Mouse (Mus musculus): ENCODE measurements at regions not wholly inside any gene's neighbourhood (a gene's known extent, or its start where the extent isn't known, plus 50 kb on each side); places are given as distances from the start of the nearest gene placed in this dataset.
"Not testable (repeated sequence)": the region's sequence is repeated elsewhere in the genome, so short reads cannot be mapped to it uniquely, and the experiment has no call there.

- no peak for DNase-seq
These were observed 74.2 kb downstream of the Dmrta1 start for GRCm38 (mm10) chr4:89753484-89753883.

DNA sequence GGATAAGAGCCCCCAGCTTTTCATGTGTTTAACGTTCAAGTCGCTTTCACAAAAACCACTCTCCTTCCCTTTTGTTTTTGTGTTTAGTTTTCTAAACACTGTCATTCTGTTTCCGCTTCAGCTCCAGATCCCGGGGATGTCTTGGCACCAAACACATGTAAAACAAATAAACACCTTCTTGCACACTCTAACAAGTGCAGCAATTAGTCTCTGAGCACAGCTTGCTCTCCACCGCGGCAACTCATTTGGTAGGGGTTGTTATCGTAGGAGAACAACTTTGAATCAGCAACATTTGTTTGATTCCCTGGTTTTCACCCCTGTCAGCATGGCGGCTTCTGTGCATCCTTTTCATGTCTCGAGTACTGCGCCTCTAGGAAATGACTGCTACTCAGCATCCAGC is 97.0 kb downstream of the Dmrta1 start:
- DNase-seq, result no peak

GRCm38 (mm10) chr4:89781487-89781886 is 102.3 kb downstream of the Dmrta1 start:
- DNase-seq, result no peak

DNA sequence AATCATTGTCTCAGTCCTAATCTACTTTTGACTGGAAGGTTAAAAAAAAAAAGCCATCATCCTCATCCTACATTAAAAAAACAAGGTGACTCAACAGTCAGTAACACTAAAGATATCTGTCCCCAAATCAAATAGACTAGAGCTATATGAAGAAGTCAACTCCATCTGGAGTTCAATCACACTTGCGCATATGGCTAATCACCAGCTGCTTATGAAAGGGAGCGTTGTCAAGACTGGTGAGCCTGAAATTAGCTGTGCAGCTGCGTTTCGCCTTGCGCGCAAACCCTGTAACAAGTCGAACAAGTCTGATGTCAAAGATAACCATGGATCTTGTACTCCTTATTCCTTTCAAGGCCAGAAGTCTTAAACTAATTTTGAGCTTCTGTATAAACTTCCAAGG is 137.6 kb downstream of the Dmrta1 start:
- no peak for DNase-seq

DNA sequence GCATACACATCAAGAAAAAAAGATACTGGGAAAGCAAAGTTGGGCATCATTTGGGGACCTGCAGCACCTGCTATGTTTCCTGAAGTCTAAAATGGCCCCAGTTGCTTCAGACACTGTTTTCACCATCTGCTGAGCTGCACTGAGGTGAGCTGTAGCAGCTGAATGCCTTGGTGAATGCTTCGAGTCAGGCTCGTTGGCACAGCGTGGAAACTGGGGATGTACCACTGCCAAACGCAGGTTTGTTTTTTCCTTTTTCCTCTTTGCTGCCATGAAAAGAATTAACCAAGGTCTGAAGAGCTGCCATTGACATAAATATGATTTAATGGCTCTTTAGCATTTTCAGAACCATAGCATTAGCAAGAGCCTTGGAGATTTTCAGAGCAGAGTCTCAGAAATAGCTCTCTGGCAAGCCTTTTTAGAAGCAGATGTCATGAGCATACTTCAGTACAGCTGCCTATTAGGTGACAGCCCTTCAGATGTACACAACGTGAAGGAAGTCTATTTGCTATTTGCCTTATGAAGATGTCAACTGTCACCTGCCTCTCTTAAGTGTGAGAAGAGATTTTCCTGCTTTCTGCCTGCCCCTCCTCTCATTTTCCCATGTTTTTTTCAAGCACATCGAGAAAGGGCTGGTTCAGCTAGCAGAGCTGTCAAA is 155.4 kb downstream of the Dmrta1 start:
- no peak for DNase-seq

GRCm38 (mm10) chr4:89875375-89876055 is 196.3 kb downstream of the Dmrta1 start:
- peak; percentile 5 to 16 for DNase-seq

GRCm38 (mm10) chr4:89876131-89876530 is 196.9 kb downstream of the Dmrta1 start:
- not testable (repeated sequence) for DNase-seq

- no peak for DNase-seq
These were observed 201.8 kb downstream of the Dmrta1 start for GRCm38 (mm10) chr4:89881083-89881482.

DNA sequence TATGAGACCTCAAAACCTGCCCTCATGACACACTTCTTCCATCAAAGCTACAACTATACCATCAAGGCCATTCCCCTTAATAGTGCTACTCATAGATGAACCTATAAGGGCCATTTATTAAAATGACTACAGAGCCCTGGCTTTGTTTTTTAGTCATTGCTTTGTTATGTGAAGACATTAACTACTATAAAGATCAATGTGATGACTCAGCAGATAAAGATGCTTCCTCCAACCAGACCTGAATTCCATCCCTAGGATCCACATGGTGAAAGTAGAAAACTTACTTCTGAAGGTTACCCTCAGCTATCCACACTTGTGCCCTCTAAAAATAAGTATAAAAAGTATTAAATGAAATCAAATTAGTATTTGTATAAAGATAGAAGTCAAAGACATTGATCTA is 230.4 kb downstream of the Dmrta1 start:
- DNase-seq, result no peak

DNA sequence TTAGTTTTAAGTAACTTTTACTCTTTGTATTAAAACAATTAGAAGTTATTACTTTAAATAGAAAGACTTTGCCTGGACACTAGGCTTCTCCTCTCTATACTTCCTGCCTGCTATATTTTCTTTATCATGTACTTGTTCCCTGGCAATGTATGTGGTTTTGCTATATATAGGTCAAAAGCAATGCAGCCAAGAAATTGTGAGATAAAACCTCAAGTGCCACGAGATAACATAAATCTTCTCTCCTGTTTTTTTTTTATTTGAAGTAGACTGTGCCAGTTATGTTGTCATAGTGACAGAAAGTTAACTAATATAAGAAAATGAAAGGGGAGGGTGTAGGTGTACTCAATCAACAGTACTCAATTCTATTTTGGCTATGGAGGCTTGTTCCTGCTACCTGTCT is 258.4 kb downstream of the Dmrta1 start:
- no peak for DNase-seq

GRCm38 (mm10) chr4:89941308-89941707 is 262.1 kb downstream of the Dmrta1 start:
- DNase-seq, result no peak

GRCm38 (mm10) chr4:89976146-89976545 is 242.5 kb upstream of the Zfp352 start:
- DNase-seq, result no peak

GRCm38 (mm10) chr4:90003413-90003812 is 215.2 kb upstream of the Zfp352 start:
- DNase-seq, result no peak

DNA sequence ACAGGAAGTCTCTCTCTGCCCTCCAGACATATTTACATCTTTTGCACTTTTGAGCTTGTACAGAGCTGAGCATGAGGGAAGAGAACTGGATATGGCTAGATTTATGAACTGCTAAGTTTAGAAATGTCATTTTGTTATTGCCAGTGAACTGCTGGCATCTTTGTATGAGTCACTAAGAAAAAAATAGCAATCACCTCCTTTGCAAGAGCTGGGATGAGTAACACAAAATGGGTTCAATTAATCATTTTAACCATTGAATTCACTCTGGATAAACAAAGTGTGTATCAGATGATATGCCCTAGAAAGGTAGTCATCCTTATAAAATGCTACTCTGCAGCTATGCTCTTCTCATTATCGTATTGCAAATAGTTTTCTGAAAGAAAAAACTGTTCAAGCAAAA is 214.7 kb upstream of the Zfp352 start:
- no peak for DNase-seq

- DNase-seq, result no peak
These were observed 205.9 kb upstream of the Zfp352 start for GRCm38 (mm10) chr4:90012723-90013122.

DNA sequence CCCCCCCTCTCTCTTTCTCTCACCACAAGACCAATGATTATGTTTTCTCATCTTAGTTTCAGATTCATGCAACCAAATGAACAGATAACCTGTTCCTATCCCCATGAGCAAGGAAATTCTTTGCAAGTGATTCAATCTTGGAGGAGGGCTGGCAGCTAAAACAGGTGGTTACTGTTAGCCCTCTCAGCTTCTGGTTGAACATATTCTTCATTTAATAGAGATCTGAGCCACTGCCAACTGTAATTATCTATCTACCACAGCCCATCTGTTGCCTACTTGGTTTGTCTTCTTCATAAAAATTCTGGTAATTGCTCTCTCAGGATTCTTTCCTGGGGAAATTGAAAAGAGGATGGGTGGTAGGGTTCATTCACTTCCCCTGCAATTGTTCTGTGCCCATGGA is 204.4 kb upstream of the Zfp352 start:
- DNase-seq, result no peak
